Mouse (Mus musculus) ES-Bruce4 (cell line): ENCODE results near the gene Spef1. TPM values are rescaled to one million over a fixed set of nuclear protein-coding genes. Genes with fewer than 3 reads are reported as not detected.

Source experiments
- H3K27ac ChIP-seq: 2 replicates; pipeline ENCODE4 v1.5.1; 2012; ENCODE audit warnings: low read length, inconsistent platforms; ENCODE audit not compliant: insufficient read depth
- H3K27me3 ChIP-seq: 2 replicates; pipeline ENCODE4 v1.6.1; 2012; ENCODE audit warnings: mild to moderate bottlenecking, low read length, inconsistent platforms; ENCODE audit not compliant: control insufficient read depth, poor library complexity, insufficient read depth, severe bottlenecking
- H3K36me3 ChIP-seq: 2 replicates; pipeline ENCODE4 v1.6.1; 2012; ENCODE audit warnings: inconsistent platforms, mild to moderate bottlenecking, low read length, moderate library complexity; ENCODE audit not compliant: control insufficient read depth, poor library complexity, insufficient read depth, severe bottlenecking
- H3K4me1 ChIP-seq: one replicate; pipeline ENCODE4 v1.8.1; 2011; ENCODE audit warnings: low read length; ENCODE audit not compliant: control insufficient read depth, insufficient read depth
- H3K4me3 ChIP-seq: 2 replicates; pipeline ENCODE4 v1.5.1; 2011; ENCODE audit warnings: low read depth, mild to moderate bottlenecking, low read length
- H3K9ac ChIP-seq: 2 replicates; pipeline ENCODE4 v1.6.1; 2012; ENCODE audit warnings: low read depth, mild to moderate bottlenecking, inconsistent platforms; ENCODE audit not compliant: poor library complexity, severe bottlenecking
- H3K9me3 ChIP-seq: replicated peaks from 2 replicates; pipeline ENCODE4 v1.6.1; 2012; ENCODE audit warnings: mild to moderate bottlenecking, low read length, inconsistent platforms; ENCODE audit not compliant: control insufficient read depth, poor library complexity, insufficient read depth, severe bottlenecking
- CTCF ChIP-seq: IDR thresholded peaks from one replicate; pipeline ENCODE4 v1.8.1; 2011; ENCODE audit warnings: low read depth, low read length
- EP300 ChIP-seq: IDR thresholded peaks from 2 replicates; pipeline ENCODE4 v1.6.1; 2011; ENCODE audit warnings: low read depth, low read length; ENCODE audit not compliant: insufficient read depth
- POLR2A ChIP-seq: IDR thresholded peaks from one replicate; pipeline ENCODE4 v1.8.1; 2011; ENCODE audit warnings: low read length; ENCODE audit not compliant: insufficient read depth
- polyA plus RNA-seq: library from polyadenylated mRNA; stranded (reverse); fragments of >200 nt; gene quantifications from 2 replicates; pipeline ENCODE4 v1.2.4, GENCODE M21; 2011; ENCODE audit warnings: low read depth; ENCODE audit not compliant: missing spikeins, insufficient read depth, insufficient read length

The Spef1 gene
- polyA plus RNA-seq, 1 experiment = 1.2 TPM

DNA sequence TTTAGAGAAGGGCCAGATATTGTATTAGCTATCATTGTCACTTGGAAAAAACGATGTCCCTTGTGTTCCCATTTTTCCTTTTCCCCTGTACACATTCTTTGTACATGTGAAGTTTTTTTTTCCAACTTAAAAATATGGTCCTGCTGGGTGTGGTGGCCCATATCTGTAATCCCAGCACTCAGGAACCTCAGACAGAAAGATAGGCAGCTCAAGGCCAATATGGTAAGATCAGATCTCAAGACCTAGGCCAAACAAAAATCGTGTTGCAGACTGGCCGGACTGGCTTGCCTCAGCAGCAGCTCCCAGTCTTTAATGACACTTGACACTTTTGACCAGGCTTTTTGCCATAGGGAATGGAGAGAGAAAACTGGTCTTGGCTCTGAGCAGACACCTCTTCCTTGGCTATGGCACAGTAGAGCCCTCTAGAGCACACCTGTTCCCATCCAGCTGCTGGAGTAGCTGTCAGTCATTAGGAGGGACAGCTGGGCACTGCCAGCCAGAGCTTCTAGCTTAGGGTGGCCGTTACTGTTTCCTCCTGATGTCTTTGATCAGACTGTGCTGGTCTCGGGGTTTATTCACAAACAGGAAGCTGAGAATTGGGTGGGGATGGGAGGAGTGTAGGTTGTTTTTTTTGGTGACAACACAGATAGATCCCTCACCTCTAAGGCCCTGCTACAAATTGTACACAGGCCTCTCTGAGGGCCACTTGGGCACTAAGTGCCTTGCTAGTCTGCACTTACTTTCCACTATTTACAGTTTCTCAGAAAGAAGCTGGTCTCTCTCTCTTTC lies 2.6 kb upstream of the Spef1 start:
- H3K4me1 ChIP-seq = peaks cover 3% of the 10 kb centered on the region
- H3K9me3 ChIP-seq = no peaks in the 10 kb centered on the region
- no peaks in the 10 kb centered on the region for H3K27me3 ChIP-seq
- no peak overlapping the region for H3K27ac ChIP-seq
- H3K9ac ChIP-seq = no peak overlapping the region
- no peak overlapping the region for H3K4me3 ChIP-seq
- no peak for TF ChIP-seq EP300
- TF ChIP-seq POLR2A = no peak
- TF ChIP-seq CTCF = no peak
- no peaks in the 10 kb centered on the region for H3K36me3 ChIP-seq

GRCm38 (mm10) chr2:131188311-131188710 lies 1.2 kb upstream of the Spef1 start:
- peaks cover 3% of the 10 kb centered on the region for H3K4me1 ChIP-seq
- H3K9ac ChIP-seq = no peak overlapping the region
- H3K4me3 ChIP-seq = no peak overlapping the region
- no peaks in the 10 kb centered on the region for H3K36me3 ChIP-seq
- no peak overlapping the region for H3K27ac ChIP-seq
- H3K9me3 ChIP-seq = no peaks in the 10 kb centered on the region
- no peaks in the 10 kb centered on the region for H3K27me3 ChIP-seq
- TF ChIP-seq POLR2A = no peak
- no peak for TF ChIP-seq CTCF
- TF ChIP-seq EP300 = no peak

DNA sequence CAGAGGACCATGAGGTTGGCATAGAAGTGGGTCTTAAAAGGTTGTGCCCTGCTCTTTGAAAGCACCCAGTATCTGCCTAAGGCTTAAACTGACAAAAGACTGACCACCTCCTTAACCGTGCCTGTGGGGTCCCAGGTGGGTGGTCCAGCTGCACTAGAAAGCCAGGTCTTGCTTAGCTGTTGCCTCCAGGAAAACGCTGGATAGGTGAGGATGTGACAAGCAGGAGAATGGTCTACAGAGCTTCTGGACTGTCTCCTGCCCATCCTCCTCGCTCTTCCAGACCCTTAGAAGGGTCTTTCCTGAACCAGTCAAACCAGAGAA lies 480 bp upstream of the Spef1 start:
- peaks cover 3% of the 10 kb centered on the region for H3K4me1 ChIP-seq
- H3K4me3 ChIP-seq = peak overlapping the region; percentile 90
- peak overlapping the region; percentile 76 for H3K9ac ChIP-seq
- H3K27me3 ChIP-seq = no peaks in the 10 kb centered on the region
- H3K9me3 ChIP-seq = no peaks in the 10 kb centered on the region
- H3K36me3 ChIP-seq = no peaks in the 10 kb centered on the region
- TF ChIP-seq EP300 (no peak), POLR2A (no peak), CTCF (no peak)
- H3K27ac ChIP-seq = no peak overlapping the region

DNA sequence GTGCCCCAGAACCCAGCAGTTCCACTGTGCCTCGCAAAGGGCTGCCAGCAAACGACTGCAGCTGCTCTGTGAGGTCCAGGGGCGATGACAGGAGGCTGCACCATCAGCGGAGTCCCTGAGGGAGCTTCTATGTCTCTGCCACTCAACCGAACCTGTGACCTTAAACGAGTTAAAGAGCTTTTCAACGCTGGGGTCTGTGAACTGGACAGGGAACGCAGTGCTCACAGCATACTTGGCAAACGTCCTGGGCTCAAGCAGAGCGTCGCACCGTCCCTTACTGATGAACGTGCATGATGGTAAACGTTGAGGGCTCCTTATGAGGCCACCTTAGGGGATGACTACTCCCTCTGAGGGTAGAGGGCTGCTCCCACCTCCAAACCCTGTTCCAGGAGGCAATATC lies 739 bp downstream of the Spef1 start:
- no peaks in the 10 kb centered on the region for H3K27me3 ChIP-seq
- H3K9ac ChIP-seq = 0 out of 2 replicates have a peak overlapping the region, but pooled peaks have one; percentile 76
- peaks cover 3% of the 10 kb centered on the region for H3K4me1 ChIP-seq
- TF ChIP-seq EP300 = no peak
- TF ChIP-seq POLR2A = no peak
- TF ChIP-seq CTCF = no peak
- H3K4me3 ChIP-seq = peak overlapping the region; percentile 36
- H3K27ac ChIP-seq = no peak overlapping the region
- no peaks in the 10 kb centered on the region for H3K36me3 ChIP-seq
- no peaks in the 10 kb centered on the region for H3K9me3 ChIP-seq

DNA sequence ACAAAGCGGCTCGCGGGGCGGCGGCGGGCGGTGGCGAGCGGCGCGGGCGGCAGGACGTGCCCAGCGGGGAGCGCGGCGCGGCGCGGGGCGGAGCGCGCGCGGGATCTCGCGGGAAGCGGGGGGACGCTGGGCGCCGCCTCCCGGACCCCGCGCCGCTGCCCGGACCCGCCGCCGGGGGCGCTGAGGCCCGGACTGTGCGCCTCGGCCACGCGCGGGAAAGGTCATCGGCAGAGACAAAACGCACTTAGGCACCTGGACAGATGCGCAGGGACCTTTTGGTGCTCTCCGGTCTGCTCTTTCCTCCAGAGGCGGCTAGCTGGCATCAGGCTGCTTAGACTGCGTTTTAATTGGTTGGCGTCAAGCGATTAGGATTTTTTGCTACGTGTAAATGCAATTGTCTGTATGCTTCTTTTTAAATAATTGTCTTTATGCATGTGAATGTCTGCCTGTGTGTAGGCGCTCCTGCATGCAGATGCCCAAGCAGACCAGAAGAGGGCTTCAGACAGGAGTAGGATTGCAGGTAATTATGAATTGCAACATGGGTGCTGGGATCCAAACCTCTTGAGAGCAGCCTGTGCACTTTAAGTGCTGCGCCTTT lies 7.0 kb downstream of the Spef1 start, which contains the start of gene Cenpb:
Gene Cenpb (minus strand): TSS at position 78 of the 598 bp plus-strand sequence.
- Histone ChIP-seq H3K4me1 (peaks cover 4% of the 10 kb centered on the region), H3K27me3 (no peaks in the 10 kb centered on the region), H3K9ac (peak within 1 kb of the TSS; percentile 80), H3K36me3 (no peaks in the 10 kb centered on the region), H3K27ac (no peak within 1 kb of the TSS), H3K9me3 (no peaks in the 10 kb centered on the region), H3K4me3 (peak within 1 kb of the TSS; percentile 92)
- TF ChIP-seq POLR2A (no peak), CTCF (peak; percentile 29), EP300 (0 out of 2 replicates have a peak, but pooled peaks have one; percentile 16)

DNA sequence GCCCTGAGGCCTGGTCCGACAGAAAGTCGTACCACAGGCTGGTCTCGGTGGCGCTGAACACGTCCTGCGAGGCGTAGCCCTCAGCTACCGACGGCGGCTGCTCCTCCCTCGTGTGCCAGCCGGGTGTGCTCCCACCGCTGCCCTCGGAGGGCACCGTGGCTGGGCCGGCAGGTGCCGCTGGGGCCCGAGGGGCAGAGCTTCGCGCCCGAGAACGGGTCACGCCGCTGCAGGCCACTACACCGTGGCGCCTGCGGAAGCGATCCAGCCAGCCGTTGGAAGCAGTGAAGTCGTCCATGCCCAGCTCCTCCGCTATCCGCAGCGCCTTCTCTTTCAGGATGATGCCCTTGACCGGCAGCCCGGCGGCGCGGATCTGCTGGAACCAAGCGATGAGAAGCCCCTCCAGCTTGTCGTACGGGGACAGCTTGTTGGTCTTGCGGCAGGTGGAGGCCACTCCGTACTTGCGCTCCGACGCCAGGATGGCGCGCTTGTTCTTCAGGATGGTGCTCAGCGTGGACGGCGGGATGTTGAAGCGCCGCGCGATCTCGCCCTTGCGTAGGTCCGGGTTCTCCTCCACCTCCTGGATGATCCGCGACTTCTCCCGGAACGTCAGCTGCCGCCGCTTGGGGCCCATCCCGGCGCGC lies 7.7 kb downstream of the Spef1 start:
- peak overlapping the region; percentile 92 for H3K4me3 ChIP-seq
- TF ChIP-seq EP300 (no peak), POLR2A (no peak), CTCF (no peak)
- H3K27me3 ChIP-seq = no peaks in the 10 kb centered on the region
- no peak overlapping the region for H3K27ac ChIP-seq
- H3K9me3 ChIP-seq = no peaks in the 10 kb centered on the region
- H3K36me3 ChIP-seq = no peaks in the 10 kb centered on the region
- peaks cover 4% of the 10 kb centered on the region for H3K4me1 ChIP-seq
- peak overlapping the region; percentile 80 for H3K9ac ChIP-seq
